Mouse (Mus musculus) hindbrain, embryonic 16.5 days (tissue): ENCODE measurements around the gene Tcam1. TPM values are rescaled to one million over a fixed set of nuclear protein-coding genes. Genes with fewer than 3 reads are reported as not detected.

ENCODE experiments used
- polyA plus RNA-seq: library from polyadenylated mRNA; unstranded; fragments of >200 nt; fragmentation: Nextera tagmentation; extraction: Ambion mirVana; gene quantifications from 2 replicates; pipeline ENCODE4 v1.2.1, GENCODE M21; 2015

Tcam1 gene
- polyA plus RNA-seq, 1 experiment from 2014 or later, result 0.06 TPM

Other genes starting within 250 kb of the Tcam1 start
- gene Dcaf7, start 239.8 kb upstream of the Tcam1 start, polyA plus RNA-seq, result 152 and 179 TPM in 2 replicates
- gene Taco1, start 210.6 kb upstream of the Tcam1 start, polyA plus RNA-seq, result 7.4 and 7.8 TPM in 2 replicates
- gene Map3k3, start 192.1 kb upstream of the Tcam1 start, polyA plus RNA-seq, result 6.2 and 11.9 TPM in 2 replicates
- gene Gm10840, start 115.8 kb upstream of the Tcam1 start, polyA plus RNA-seq, result not detected in 2 replicates
- 142 and 161 TPM in 2 replicates for gene Limd2, start 115.8 kb upstream of the Tcam1 start, polyA plus RNA-seq
- gene Strada, start 74.5 kb upstream of the Tcam1 start, polyA plus RNA-seq, result 28.6 and 30.1 TPM in 2 replicates
- 109 and 113 TPM in 2 replicates for gene Ccdc47, start 60.3 kb upstream of the Tcam1 start, polyA plus RNA-seq
- 77.9 and 87.4 TPM in 2 replicates for gene Ddx42, start 59.7 kb upstream of the Tcam1 start, polyA plus RNA-seq
- 31.6 and 35.0 TPM in 2 replicates for gene Ftsj3, start 20.6 kb upstream of the Tcam1 start, polyA plus RNA-seq
- 303 and 330 TPM in 2 replicates for gene Psmc5, start 20.5 kb upstream of the Tcam1 start, polyA plus RNA-seq
- gene Smarcd2, start 3.7 kb upstream of the Tcam1 start, polyA plus RNA-seq, result 9.6 and 11.2 TPM in 2 replicates
- 0.61 TPM in 1 of 2 replicates, not detected in the other for gene Gh, start 25.2 kb downstream of the Tcam1 start, polyA plus RNA-seq
- 0.85 and 1.5 TPM in 2 replicates for gene Cd79b, start 38.1 kb downstream of the Tcam1 start, polyA plus RNA-seq
- gene Scn4a, start 76.6 kb downstream of the Tcam1 start, polyA plus RNA-seq, result 0.06 TPM in 1 of 2 replicates, not detected in the other
- gene Prr29, start 88.8 kb downstream of the Tcam1 start, polyA plus RNA-seq, result not detected in 2 replicates
- 15.1 and 17.6 TPM in 2 replicates for gene Icam2, start 111.4 kb downstream of the Tcam1 start, polyA plus RNA-seq
- 3.3 and 4.8 TPM in 2 replicates for gene Ern1, start 211.2 kb downstream of the Tcam1 start, polyA plus RNA-seq